In the genomic region with DNA sequence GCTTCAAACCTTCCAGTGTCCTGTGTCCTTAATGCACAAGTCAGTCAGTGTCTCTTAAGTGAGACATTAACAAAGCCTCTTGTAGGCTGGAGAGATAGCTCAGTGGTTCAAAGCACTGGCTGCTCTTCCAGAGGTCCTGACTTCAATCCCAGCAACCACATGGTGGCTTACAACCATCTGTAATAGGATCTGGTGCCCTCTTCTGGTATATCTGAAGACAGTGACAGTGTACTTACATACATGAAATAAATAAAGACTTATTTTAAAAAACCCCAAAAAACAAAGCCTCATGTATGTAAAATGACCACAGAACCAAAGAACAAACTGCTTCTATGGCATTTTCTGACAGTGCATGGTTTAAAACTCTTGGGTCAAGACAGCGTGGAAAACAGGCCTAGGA, we compare ENCODE assay signal across 40 mouse cellular contexts. TPM values are rescaled to one million over a fixed set of nuclear protein-coding genes. Genes with fewer than 3 reads are reported as not detected.
DNase-seq lines count a peak whose midpoint lies in the region; ATAC-seq and TF ChIP-seq lines count a peak whose summit lies in the region.
"Had no signal": no experiment of that assay in that cellular context is flagged by ENCODE, and none has a peak within 500 bp of the region (broad histone marks: within the 10 kb centered on the region; RNA-seq: fewer than 3 reads in every experiment).

No protein-coding gene starts in this region.

- no peaks in the 10 kb centered on the region for H3K9me3 ChIP-seq in kidney, postnatal 0 days (replicated peaks; ENCODE audit: low read length)
- H3K9me3 ChIP-seq in stomach, postnatal 0 days (ENCODE audit: control insufficient read depth, low read length), result no peaks in the 10 kb centered on the region
- no peaks in the 10 kb centered on the region for H3K9me3 ChIP-seq in forebrain, embryonic 12.5 days
- H3K9me3 ChIP-seq: embryonic facial prominence, embryonic 13.5 days; forebrain, embryonic 10.5 days; hindbrain, embryonic 10.5 days; hindbrain, embryonic 15.5 days; intestine, embryonic 15.5 days; lung, embryonic 15.5 days; midbrain, embryonic 10.5 days; midbrain, embryonic 15.5 days; neural tube, embryonic 15.5 days had no signal

- no peak overlapping the region for H3K9ac ChIP-seq in heart, adult 2 months (ENCODE audit: low read depth, low read length)
- H3K9ac ChIP-seq in kidney, postnatal 0 days (ENCODE audit: low read depth, low read length), result no peak overlapping the region
- H3K9ac ChIP-seq in stomach, postnatal 0 days (ENCODE audit: low read length), result no peak overlapping the region
- H3K9ac ChIP-seq in forebrain, embryonic 12.5 days, result no peak overlapping the region
- H3K9ac ChIP-seq: embryonic facial prominence, embryonic 13.5 days; hindbrain, embryonic 15.5 days; intestine, embryonic 15.5 days; lung, embryonic 15.5 days; midbrain, embryonic 15.5 days; neural tube, embryonic 15.5 days had no signal

- H3K4me3 ChIP-seq in heart, adult 2 months, result no peak overlapping the region
- H3K4me3 ChIP-seq in kidney, postnatal 0 days (replicated peaks; ENCODE audit: low read depth, low read length), result no peak overlapping the region
- no peak overlapping the region for H3K4me3 ChIP-seq in stomach, postnatal 0 days (ENCODE audit: low read depth, low read length)
- H3K4me3 ChIP-seq in forebrain, embryonic 12.5 days (replicated peaks), result no peak overlapping the region
- H3K4me3 ChIP-seq: embryonic facial prominence, embryonic 13.5 days; forebrain, embryonic 10.5 days; hindbrain, embryonic 10.5 days; hindbrain, embryonic 15.5 days; intestine, embryonic 15.5 days; lung, embryonic 15.5 days; midbrain, embryonic 10.5 days; midbrain, embryonic 15.5 days; neural tube, embryonic 15.5 days had no signal

- H3K27me3 ChIP-seq in heart, adult 2 months (ENCODE audit: control insufficient read depth, insufficient read depth, low read length), result no peaks in the 10 kb centered on the region; the same call in 1 of the 2 replicates
- H3K27me3 ChIP-seq in kidney, postnatal 0 days (ENCODE audit: insufficient read depth, low read length), result no peaks in the 10 kb centered on the region
- H3K27me3 ChIP-seq in stomach, postnatal 0 days (ENCODE audit: control insufficient read depth, insufficient read depth, low read length), result no peaks in the 10 kb centered on the region
- H3K27me3 ChIP-seq in forebrain, embryonic 12.5 days, result no peaks in the 10 kb centered on the region
- H3K27me3 ChIP-seq: embryonic facial prominence, embryonic 13.5 days; hindbrain, embryonic 15.5 days; intestine, embryonic 15.5 days; lung, embryonic 15.5 days; midbrain, embryonic 15.5 days; neural tube, embryonic 15.5 days; Patski had no signal

- H3K79me2 ChIP-seq in heart, adult 2 months (replicated peaks; ENCODE audit: control insufficient read depth, insufficient read depth, low read length), result no peaks in the 10 kb centered on the region

- intact Hi-C loops in heart, adult 2 months (cut with DNase I), result no loop called here
- intact Hi-C loops in heart, postnatal 10 days (cut with DNase I), result no loop called here

- no peak overlapping the region for H3K4me2 ChIP-seq in kidney, postnatal 0 days (ENCODE audit: low read length)
- H3K4me2 ChIP-seq in stomach, postnatal 0 days (replicated peaks; ENCODE audit: low read depth), result no peak overlapping the region
- no peak overlapping the region for H3K4me2 ChIP-seq in forebrain, embryonic 12.5 days
- H3K4me2 ChIP-seq: embryonic facial prominence, embryonic 13.5 days; hindbrain, embryonic 15.5 days; intestine, embryonic 15.5 days; lung, embryonic 15.5 days; midbrain, embryonic 15.5 days; neural tube, embryonic 15.5 days had no signal

- TF ChIP-seq EP300 in heart, adult 2 months (IDR thresholded peaks at IDR 0.05; ENCODE audit: insufficient read depth, low read depth, low read length), result no peak
- TF ChIP-seq EP300 in stomach, postnatal 0 days (optimal IDR thresholded peaks at IDR 0.05), result no peak

- TF ChIP-seq POLR2A in heart, adult 2 months (IDR thresholded peaks at IDR 0.05; ENCODE audit: insufficient read depth, low read depth, low read length), result no peak

- H3K4me1 ChIP-seq in heart, adult 2 months (ENCODE audit: control insufficient read depth, insufficient read depth, low read length), result no peaks in the 10 kb centered on the region
- H3K4me1 ChIP-seq in kidney, postnatal 0 days (replicated peaks; ENCODE audit: insufficient read depth, low read length), result no peaks in the 10 kb centered on the region
- no peaks in the 10 kb centered on the region for H3K4me1 ChIP-seq in stomach, postnatal 0 days (replicated peaks; ENCODE audit: control insufficient read depth, insufficient read depth)
- H3K4me1 ChIP-seq in forebrain, embryonic 12.5 days, result no peaks in the 10 kb centered on the region
- H3K4me1 ChIP-seq: embryonic facial prominence, embryonic 13.5 days; forebrain, embryonic 10.5 days; hindbrain, embryonic 10.5 days; hindbrain, embryonic 15.5 days; intestine, embryonic 15.5 days; lung, embryonic 15.5 days; midbrain, embryonic 10.5 days; midbrain, embryonic 15.5 days; neural tube, embryonic 15.5 days had no signal

- no peaks in the 10 kb centered on the region; the same call in 1 of the 2 replicates for H3K36me3 ChIP-seq in heart, adult 2 months (ENCODE audit: control insufficient read depth, insufficient read depth, low read length)
- no peaks in the 10 kb centered on the region for H3K36me3 ChIP-seq in kidney, postnatal 0 days (ENCODE audit: insufficient read depth, low read length)
- H3K36me3 ChIP-seq in stomach, postnatal 0 days (ENCODE audit: control insufficient read depth, insufficient read depth, low read length), result no peaks in the 10 kb centered on the region
- H3K36me3 ChIP-seq in forebrain, embryonic 12.5 days (replicated peaks), result no peaks in the 10 kb centered on the region
- H3K36me3 ChIP-seq: embryonic facial prominence, embryonic 13.5 days; forebrain, embryonic 10.5 days; hindbrain, embryonic 10.5 days; intestine, embryonic 15.5 days; lung, embryonic 15.5 days; midbrain, embryonic 10.5 days had no signal

- DNase-seq in heart, adult 2 months, result peak in 1 of 2 experiments; percentile 1
- no peak for DNase-seq in heart, postnatal 10 days
- DNase-seq in kidney, postnatal 0 days (ENCODE audit: low spot score), result no peak
- DNase-seq in kidney, adult 9 months, result no peak
- peak; percentile 29 for DNase-seq in A20 (ENCODE audit: low read depth, low spot score)
- DNase-seq in stomach, postnatal 0 days (ENCODE audit: low spot score), result no peak
- DNase-seq: adrenal gland, postnatal 10 days; cerebellum, adult 11-12 months; cerebellum, adult 9-11 months; gastrocnemius, postnatal 10 days; kidney, postnatal 25 days; layer of hippocampus, postnatal 36 days; liver; spleen, adult 18-20 months; thymus, adult 18-20 months; thymus, postnatal 25 days had no signal

- peak; percentile 30; the same call in 1 of the 2 replicates for TF ChIP-seq CTCF in heart, adult 2 months (IDR thresholded peaks at IDR 0.05)
- peak; percentile 9; the same call in 1 of the 2 replicates for TF ChIP-seq CTCF in kidney, postnatal 0 days (IDR thresholded peaks at IDR 0.05; ENCODE audit: low read depth)
- TF ChIP-seq CTCF in stomach, postnatal 0 days (IDR thresholded peaks at IDR 0.05; ENCODE audit: low read depth), result peak; percentile 28; the same call in 1 of the 2 replicates

- H3K27ac ChIP-seq in heart, adult 2 months, result no peak overlapping the region
- H3K27ac ChIP-seq in kidney, postnatal 0 days, result no peak overlapping the region
- no peak overlapping the region for H3K27ac ChIP-seq in stomach, postnatal 0 days (replicated peaks)
- H3K27ac ChIP-seq in forebrain, embryonic 12.5 days, result no peak overlapping the region
- H3K27ac ChIP-seq: embryonic facial prominence, embryonic 13.5 days; forebrain, embryonic 10.5 days; hindbrain, embryonic 10.5 days; hindbrain, embryonic 15.5 days; intestine, embryonic 15.5 days; lung, embryonic 15.5 days; midbrain, embryonic 10.5 days; midbrain, embryonic 15.5 days; neural tube, embryonic 15.5 days had no signal

- ATAC-seq in kidney, postnatal 0 days (replicated peaks; ENCODE audit: low FRiP score, low read depth), result no peak
- no peak for ATAC-seq in stomach, postnatal 0 days (ENCODE audit: low FRiP score, low TSS enrichment)
- no peak for ATAC-seq in forebrain, embryonic 12.5 days (ENCODE audit: low FRiP score)
- ATAC-seq: CD4-positive, CD25-positive, alpha-beta regulatory T cell, adult 4 months; forebrain, embryonic 16.5 days; intestine, embryonic 15.5 days; midbrain, embryonic 15.5 days; Patski had no signal

- WGBS in heart, adult 2 months, result 84% methylated on average over 1 of the region's 1 CpGs
- WGBS in kidney, postnatal 0 days, result 74% methylated on average over 1 of the region's 1 CpGs
- 85% methylated on average over 1 of the region's 1 CpGs for WGBS in stomach, postnatal 0 days
- WGBS in forebrain, embryonic 12.5 days, result 86% methylated on average over 1 of the region's 1 CpGs

RNA-seq across cellular contexts. Expression of a gene that starts 41.4 kb away (rescaled TPM):
- total RNA-seq in heart, adult 2 months (2021), result not detected
- polyA plus RNA-seq in heart, adult 2 months (2012; rRNA removed), result not detected in 2 replicates
- total RNA-seq in heart, postnatal 10 days (2021), result not detected
- not detected in 2 replicates for polyA plus RNA-seq in kidney, postnatal 0 days (2015; fragmentation: Nextera tagmentation; extraction: Ambion mirVana)
- not detected in 2 replicates for polyA plus RNA-seq in stomach, postnatal 0 days (2015; fragmentation: Nextera tagmentation; extraction: Ambion mirVana)
- polyA plus RNA-seq in forebrain, embryonic 12.5 days (2016; fragmentation: Nextera tagmentation; extraction: Ambion mirVana), result not detected in 2 replicates
- total RNA-seq: adrenal gland, postnatal 10 days; common myeloid progenitor, adult 5-6 weeks; ES-E14; gastrocnemius, postnatal 10 days; layer of hippocampus, adult 18-20 months; layer of hippocampus, postnatal 36 days; left cerebral cortex, postnatal 10 days; megakaryocyte progenitor cell, adult 5-6 weeks had no signal
- polyA plus RNA-seq: CD4-positive, CD25-positive, alpha-beta regulatory T cell, adult 4 months; embryonic facial prominence, embryonic 13.5 days; forebrain, embryonic 10.5 days; forebrain, embryonic 16.5 days; gonadal fat pad, adult 2 months; heart, embryonic 16.5 days; hindbrain, embryonic 10.5 days; hindbrain, embryonic 15.5 days; intestine, embryonic 15.5 days; kidney, embryonic 14.5 days; limb, embryonic 11.5 days; liver, embryonic 16.5 days; lung, embryonic 15.5 days; midbrain, embryonic 10.5 days; midbrain, embryonic 15.5 days; neural tube, embryonic 15.5 days; Patski; stomach, embryonic 16.5 days had no signal

RNA-seq across cellular contexts. Expression of a gene that starts 57.9 kb away (rescaled TPM):
- total RNA-seq in heart, adult 2 months (2021), result 10 to 100 TPM; 20.2 to 20.6 TPM
- polyA plus RNA-seq in heart, adult 2 months (2012; rRNA removed), result 21.6 and 45.2 TPM in 2 replicates
- 10 to 100 TPM; 17.5 to 18.8 TPM for total RNA-seq in heart, postnatal 10 days (2021)
- polyA plus RNA-seq in kidney, postnatal 0 days (2015; fragmentation: Nextera tagmentation; extraction: Ambion mirVana), result 4.1 and 4.7 TPM in 2 replicates
- 4.8 and 5.6 TPM in 2 replicates for polyA plus RNA-seq in stomach, postnatal 0 days (2015; fragmentation: Nextera tagmentation; extraction: Ambion mirVana)
- 8.9 and 9.0 TPM in 2 replicates for polyA plus RNA-seq in forebrain, embryonic 12.5 days (2016; fragmentation: Nextera tagmentation; extraction: Ambion mirVana)
